Mouse (Mus musculus): ENCODE data around the gene Paqr3.

GRCm38 (mm10) chr5:97124977-97125376 lies 13.6 kb upstream of the Paqr3 start:
- TF ChIP-seq CTCF (IDR thresholded peaks at IDR 0.05; ENCODE audit: extremely low read depth, insufficient read depth, insufficient read length, insufficient replicate concordance) (no peak), POLR2A (IDR thresholded peaks at IDR 0.05; ENCODE audit: low read depth, low read length) (no peak)

All from spleen, adult 2 months (tissue).